Mouse (Mus musculus) mouse trophoblast stem cell (cell line): ENCODE results near the gene Hnrnpu.

Source experiments
- in situ Hi-C, 2 experiments: fragments of 300-500 bp; cut with MseI, MboI; formaldehyde crosslinking; loops; 2 replicates in 1 of 2; 3 replicates in 1 of 2; pipeline ENCODE4 v1.15.1; 2025

Hnrnpu gene

GRCm38 (mm10) chr1:178341435-178341834, 3.8 kb upstream of the Hnrnpu start:
- in situ Hi-C loops = no loop called here

- in situ Hi-C loops = no loop called here
Observed at GRCm38 (mm10) chr1:178340213-178340612, 2.6 kb upstream of the Hnrnpu start.

- in situ Hi-C loops = no loop called here
Observed at GRCm38 (mm10) chr1:178338318-178338641, 683 bp upstream of the Hnrnpu start.

GRCm38 (mm10) chr1:178336777-178337481, 668 bp downstream of the Hnrnpu start:
- in situ Hi-C loops = no loop called here

- in situ Hi-C loops = no loop called here
Observed at GRCm38 (mm10) chr1:178336289-178336775, 1.3 kb downstream of the Hnrnpu start.

GRCm38 (mm10) chr1:178335860-178336261, 1.7 kb downstream of the Hnrnpu start:
- in situ Hi-C loops = no loop called here

- in situ Hi-C loops = no loop called here
Observed at GRCm38 (mm10) chr1:178329946-178330345, 7.7 kb downstream of the Hnrnpu start.

- in situ Hi-C loops = no loop called here
Observed at GRCm38 (mm10) chr1:178329017-178329416, 8.6 kb downstream of the Hnrnpu start.

- in situ Hi-C loops = no loop called here
Observed at GRCm38 (mm10) chr1:178326950-178327349, 10.6 kb downstream of the Hnrnpu start.

- in situ Hi-C loops = no loop called here
Observed at GRCm38 (mm10) chr1:178326357-178326756, 11.2 kb downstream of the Hnrnpu start.

- in situ Hi-C loops = no loop called here
Observed at GRCm38 (mm10) chr1:178324568-178324967, 13.0 kb downstream of the Hnrnpu start.

GRCm38 (mm10) chr1:178323235-178323634, 14.4 kb downstream of the Hnrnpu start:
- in situ Hi-C loops = no loop called here

- in situ Hi-C loops = no loop called here
Observed at GRCm38 (mm10) chr1:178321730-178322357, 15.8 kb downstream of the Hnrnpu start.

- in situ Hi-C loops = no loop called here
Observed at GRCm38 (mm10) chr1:178320723-178321590, 16.6 kb downstream of the Hnrnpu start.

- in situ Hi-C loops = no loop called here
Observed at GRCm38 (mm10) chr1:178320038-178320722, 17.4 kb downstream of the Hnrnpu start.

- in situ Hi-C loops = loop anchor here in 1 of 2 experiments (10.0 kb wide), 1 partner anchor 125 kb away; no protein-coding TSS in a partner anchor
Observed at GRCm38 (mm10) chr1:178319295-178320037, 18.1 kb downstream of the Hnrnpu start.

- in situ Hi-C loops = loop anchor here in 1 of 2 experiments (10.0 kb wide), 1 partner anchor 126 kb away; no protein-coding TSS in a partner anchor
Observed at GRCm38 (mm10) chr1:178318389-178319184, 19.0 kb downstream of the Hnrnpu start, which contains the start of gene Cox20. Gene Cox20, plus strand, starts transcription at chr1:178319130.

GRCm38 (mm10) chr1:178318002-178318388, 19.6 kb downstream of the Hnrnpu start:
- in situ Hi-C loops = loop anchor here in 1 of 2 experiments (10.0 kb wide), 1 partner anchor 127 kb away; no protein-coding TSS in a partner anchor

GRCm38 (mm10) chr1:178317275-178318001, 20.2 kb downstream of the Hnrnpu start:
- in situ Hi-C loops = loop anchor here in 1 of 2 experiments (10.0 kb wide), 1 partner anchor 127 kb away; no protein-coding TSS in a partner anchor
